9 mouse cellular contexts compared by ENCODE assay signal in the genomic region with DNA sequence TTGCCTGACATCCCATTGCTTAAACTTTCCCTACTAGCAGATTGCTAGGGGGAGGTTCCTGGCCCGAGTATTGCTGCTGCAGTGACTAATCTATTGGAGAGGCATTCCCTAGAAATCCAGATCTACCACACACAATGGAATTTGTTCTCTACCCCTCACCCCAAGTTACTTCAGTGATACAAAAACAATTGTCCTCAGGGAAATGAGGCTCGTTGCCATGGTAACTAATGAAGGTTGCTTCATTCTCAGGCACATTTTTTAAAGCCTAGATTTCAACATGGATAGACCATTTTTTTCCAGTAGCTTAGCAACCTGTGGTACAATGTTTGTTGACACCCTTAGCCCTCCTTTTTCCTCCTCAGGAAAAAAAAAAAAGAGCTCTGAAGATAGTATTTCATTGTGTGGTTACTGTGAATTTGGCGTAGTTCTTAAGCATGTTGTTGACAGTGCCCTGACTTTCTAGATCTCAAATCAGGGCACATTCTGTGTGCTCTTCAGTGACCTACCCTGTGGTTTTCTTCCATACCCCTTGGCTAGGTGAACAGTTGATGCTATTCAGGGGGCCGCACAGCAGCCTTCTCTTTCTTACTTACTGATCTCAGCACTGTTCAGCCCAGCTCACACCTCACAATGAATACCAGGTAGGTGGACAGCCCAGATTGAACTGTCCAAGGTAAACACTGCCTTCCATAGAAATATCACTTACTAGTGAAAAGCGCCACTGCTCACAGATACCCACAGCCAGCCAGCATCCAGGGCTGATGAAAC. TPM values are rescaled to one million over a fixed set of nuclear protein-coding genes. Genes with fewer than 3 reads are reported as not detected.
DNase-seq lines count a peak whose midpoint lies in the region; ATAC-seq and TF ChIP-seq lines count a peak whose summit lies in the region.
"Had no signal": no experiment of that assay in that cellular context is flagged by ENCODE, and none has a peak within 500 bp of the region (broad histone marks: within the 10 kb centered on the region; RNA-seq: fewer than 3 reads in every experiment).

No protein-coding gene starts in this region.

- no peaks in the 10 kb centered on the region for H3K36me3 ChIP-seq in heart, postnatal 0 days (replicated peaks; ENCODE audit: control insufficient read depth, insufficient read depth, low read length)
- no peaks in the 10 kb centered on the region for H3K36me3 ChIP-seq in neural tube, embryonic 11.5 days (ENCODE audit: control insufficient read depth, insufficient read depth, low read length)

- TF ChIP-seq EP300 in heart, postnatal 0 days (IDR thresholded peaks at IDR 0.05; ENCODE audit: low read depth), result no peak

- no peaks in the 10 kb centered on the region for H3K27me3 ChIP-seq in heart, postnatal 0 days (ENCODE audit: control insufficient read depth, insufficient read depth, low read length)
- no peaks in the 10 kb centered on the region for H3K27me3 ChIP-seq in neural tube, embryonic 11.5 days (ENCODE audit: control insufficient read depth, insufficient read depth, low read length)
- H3K27me3 ChIP-seq: megakaryocyte, embryonic 14.5 days had no signal

- intact Hi-C loops in left cerebral cortex, postnatal 25 days (cut with DNase I), result loop anchor here (2.0 kb wide), 1 partner anchor 119 kb away; a partner anchor contains a TSS

- no peak overlapping the region for H3K9ac ChIP-seq in heart, postnatal 0 days (replicated peaks; ENCODE audit: low read depth, low read length)
- no peak overlapping the region; the same call in 1 of the 2 replicates for H3K9ac ChIP-seq in neural tube, embryonic 11.5 days (ENCODE audit: low read length)

- ATAC-seq in heart, postnatal 0 days (ENCODE audit: insufficient read depth, low read depth), result peak; percentile 59; the same call in 1 of the 2 replicates
- peak; percentile 65 for ATAC-seq in neural tube, embryonic 11.5 days (ENCODE audit: insufficient read depth, low FRiP score, low TSS enrichment)

- H3K4me3 ChIP-seq in heart, postnatal 0 days (ENCODE audit: low read depth, low read length), result no peak overlapping the region
- no peak overlapping the region for H3K4me3 ChIP-seq in neural tube, embryonic 11.5 days (ENCODE audit: low read depth, low read length)

- H3K4me2 ChIP-seq in heart, postnatal 0 days (ENCODE audit: low read depth, low read length), result no peak overlapping the region
- H3K4me2 ChIP-seq in neural tube, embryonic 11.5 days (ENCODE audit: low read depth), result no peak overlapping the region

- TF ChIP-seq CTCF in heart, postnatal 0 days (IDR thresholded peaks at IDR 0.05; ENCODE audit: low read depth), result no peak

- peak; percentile 35 for DNase-seq in urinary bladder, postnatal 14 days (ENCODE audit: low spot score)
- DNase-seq in urinary bladder, postnatal 25 days (ENCODE audit: low spot score), result no peak
- DNase-seq in fat pad, adult 2 months (ENCODE audit: extremely low read depth, low read depth, low spot score), result peak; percentile 42
- DNase-seq in heart, postnatal 0 days (ENCODE audit: low spot score), result peak; percentile 73
- peak; percentile 61 to 90 for DNase-seq in left cerebral cortex, postnatal 25 days (ENCODE audit: low spot score in 2 of 2)
- DNase-seq in neural tube, embryonic 11.5 days (ENCODE audit: low spot score), result peak; percentile 68
- DNase-seq in cerebellum, adult 8-10 months, result no peak
- DNase-seq in kidney, postnatal 4 days, result no peak

- 69% methylated on average over 5 of the region's 5 CpGs for WGBS in heart, postnatal 0 days
- 49% methylated on average over 5 of the region's 5 CpGs for WGBS in neural tube, embryonic 11.5 days

- no peaks in the 10 kb centered on the region for H3K9me3 ChIP-seq in heart, postnatal 0 days (replicated peaks; ENCODE audit: control insufficient read depth, low read length)
- no peaks in the 10 kb centered on the region for H3K9me3 ChIP-seq in neural tube, embryonic 11.5 days (ENCODE audit: control insufficient read depth, low read length)
- H3K9me3 ChIP-seq: megakaryocyte, embryonic 14.5 days had no signal

- peak overlapping the region; percentile 69 for H3K27ac ChIP-seq in heart, postnatal 0 days (ENCODE audit: low read depth)
- H3K27ac ChIP-seq in neural tube, embryonic 11.5 days (ENCODE audit: low read depth, low read length), result peak overlapping the region; percentile 35; the same call in 1 of the 2 replicates

- peaks cover 41% of the 10 kb centered on the region for H3K4me1 ChIP-seq in heart, postnatal 0 days (ENCODE audit: control insufficient read depth, insufficient read depth)
- peaks cover 6% of the 10 kb centered on the region for H3K4me1 ChIP-seq in neural tube, embryonic 11.5 days (ENCODE audit: control insufficient read depth, insufficient read depth, low read length)

RNA-seq across cellular contexts. Expression of a gene that starts 42.8 kb away (rescaled TPM):
- 10.5 and 11.8 TPM in 2 replicates for total RNA-seq in heart, postnatal 0 days (2014; rRNA removed; ENCODE audit: low replicate concordance)
- polyA plus RNA-seq in heart, postnatal 0 days (2015; fragmentation: Nextera tagmentation; extraction: Ambion mirVana), result 1.7 and 1.8 TPM in 2 replicates
- total RNA-seq in left cerebral cortex, postnatal 25 days (2021), result 10 to 100 TPM; 11.4 to 12.1 TPM
- polyA plus RNA-seq in neural tube, embryonic 11.5 days (2014; fragmentation: Nextera tagmentation; extraction: Ambion mirVana), result 16.9 and 18.2 TPM in 2 replicates

Comparison
In these comparisons a context has a peak if more than half of its experiments do, and no peak if none do; other contexts are left out.
1. DNase-seq: peak in urinary bladder, postnatal 14 days (single experiment), fat pad, adult 2 months (single experiment), heart, postnatal 0 days (single experiment), left cerebral cortex, postnatal 25 days (2 of 2) and neural tube, embryonic 11.5 days (single experiment); none in urinary bladder, postnatal 25 days (single experiment), cerebellum, adult 8-10 months (single experiment) and kidney, postnatal 4 days (0 of 2).